Mouse (Mus musculus) limb, embryonic 14.5 days (tissue): ENCODE measurements around the gene Ak1. TPM values are rescaled to one million over a fixed set of nuclear protein-coding genes. Genes with fewer than 3 reads are reported as not detected.
A peak's percentile ranks its signal among the peaks of the same experiment; 100 is the strongest.

Experiments
- ATAC-seq: fragments of 200-750 bp; cut with Nextera tagmentation; 2 replicates; pipeline ENCODE4 v1.8.0; 2017; ENCODE audit warnings: low read depth, moderate number of reproducible peaks, moderate TSS enrichment; ENCODE audit not compliant: low FRiP score
- DNase-seq: peaks from one replicate; pipeline ENCODE4 v3.0.0-alpha.2; 2015; ENCODE audit warnings: low spot score
- H3K27ac ChIP-seq: fragments of 300-500 bp; sonication (generic); replicated peaks from 2 replicates; pipeline ENCODE4 v1.5.1; 2014; ENCODE audit warnings: low read depth, mild to moderate bottlenecking, low read length, moderate library complexity, mixed read lengths
- H3K27me3 ChIP-seq: fragments of 300-500 bp; sonication (generic); 2 replicates; pipeline ENCODE4 v1.6.1; 2014; ENCODE audit warnings: low read length, mixed read lengths; ENCODE audit not compliant: control insufficient read depth, insufficient read depth
- H3K36me3 ChIP-seq: fragments of 300-500 bp; sonication (generic); 2 replicates; pipeline ENCODE4 v1.6.1; 2014; ENCODE audit warnings: mild to moderate bottlenecking, low read length, moderate library complexity, mixed read lengths; ENCODE audit not compliant: control insufficient read depth, insufficient read depth
- H3K4me1 ChIP-seq: fragments of 300-500 bp; sonication (generic); 2 replicates; pipeline ENCODE4 v1.6.1; 2014; ENCODE audit warnings: antibody characterized with exemption, low read length, mixed read lengths; ENCODE audit not compliant: control insufficient read depth, insufficient read depth
- H3K4me2 ChIP-seq: fragments of 300-500 bp; sonication (generic); replicated peaks from 2 replicates; pipeline ENCODE4 v1.6.1; 2014; ENCODE audit warnings: low read depth, mild to moderate bottlenecking, low read length, moderate library complexity; ENCODE audit not compliant: severe bottlenecking
- H3K4me3 ChIP-seq: fragments of 300-500 bp; sonication (generic); replicated peaks from 2 replicates; pipeline ENCODE4 v1.5.1; 2014; ENCODE audit warnings: low read length
- H3K9ac ChIP-seq: fragments of 300-500 bp; sonication (generic); 2 replicates; pipeline ENCODE4 v1.6.1; 2014; ENCODE audit warnings: mild to moderate bottlenecking, low read depth, low read length, moderate library complexity; ENCODE audit not compliant: severe bottlenecking
- H3K9me3 ChIP-seq: fragments of 300-500 bp; sonication (generic); 2 replicates; pipeline ENCODE4 v1.6.1; 2016; ENCODE audit warnings: low read length; ENCODE audit not compliant: control insufficient read depth
- POLR2A ChIP-seq: fragments of 200-500 bp; IDR thresholded peaks from 2 replicates; pipeline ENCODE4 v1.8.0; 2012; ENCODE audit warnings: inconsistent platforms, mild to moderate bottlenecking, moderate library complexity, borderline replicate concordance; ENCODE audit not compliant: insufficient read depth, insufficient read length; ENCODE audit errors: extremely low read depth
- WGBS: fragments of 180-500 bp; shearing (Covaris S2); extraction: QIAGEN DNeasy Blood & Tissue Kit; methylation state at CpG from one replicate; pipeline ENCODE4 v1.1.7; 2014; 5-methylcytosine and 5-hydroxymethylcytosine counted together
- polyA plus RNA-seq, 2 experiments: library from polyadenylated mRNA; depleted of rRNA in 1 of 2; stranded (reverse) in 1 of 2; unstranded in 1 of 2; fragments of >200 nt; fragmentation: Nextera tagmentation in 1 of 2; extraction: Ambion mirVana in 1 of 2; gene quantifications; 2 replicates each; pipeline versions ENCODE4 v1.2.1 to v1.2.3; 2012 to 2014

The Ak1 gene
- polyA plus RNA-seq, 2 experiments, result 26.7 to 56.2 TPM

DNA sequence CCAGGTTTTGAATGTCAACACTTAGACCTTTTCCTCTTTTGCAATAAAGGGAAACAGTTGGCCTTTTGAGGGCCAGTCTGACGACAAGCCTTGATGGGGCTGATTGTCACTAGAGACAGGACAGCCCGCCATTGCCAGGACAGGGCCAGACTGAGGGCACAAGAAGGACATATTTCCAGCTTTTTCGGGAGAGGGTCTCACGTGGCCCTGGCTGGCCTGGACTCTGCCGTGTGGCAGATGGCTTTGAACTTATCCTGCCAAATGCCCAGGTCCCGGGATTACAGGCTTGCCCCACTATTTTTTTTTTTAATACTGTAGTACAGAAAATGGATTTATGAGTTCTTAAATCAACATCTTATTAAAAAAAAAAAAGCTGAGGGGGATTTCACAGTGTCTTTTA, 30.3 kb upstream of the Ak1 start:
- no peaks in the 10 kb centered on the region for H3K9me3 ChIP-seq
- no peak overlapping the region for H3K9ac ChIP-seq
- H3K27ac ChIP-seq, result no peak overlapping the region
- ATAC-seq (no peak), DNase-seq (no peak)
- no peak for TF ChIP-seq POLR2A
- no peak overlapping the region for H3K4me2 ChIP-seq
- peaks cover 25% of the 10 kb centered on the region for H3K36me3 ChIP-seq
- WGBS, result 49% methylated on average over 6 of the region's 6 CpGs
- no peak overlapping the region for H3K4me3 ChIP-seq
- H3K4me1 ChIP-seq, result peaks cover 20% of the 10 kb centered on the region
- H3K27me3 ChIP-seq, result no peaks in the 10 kb centered on the region

DNA sequence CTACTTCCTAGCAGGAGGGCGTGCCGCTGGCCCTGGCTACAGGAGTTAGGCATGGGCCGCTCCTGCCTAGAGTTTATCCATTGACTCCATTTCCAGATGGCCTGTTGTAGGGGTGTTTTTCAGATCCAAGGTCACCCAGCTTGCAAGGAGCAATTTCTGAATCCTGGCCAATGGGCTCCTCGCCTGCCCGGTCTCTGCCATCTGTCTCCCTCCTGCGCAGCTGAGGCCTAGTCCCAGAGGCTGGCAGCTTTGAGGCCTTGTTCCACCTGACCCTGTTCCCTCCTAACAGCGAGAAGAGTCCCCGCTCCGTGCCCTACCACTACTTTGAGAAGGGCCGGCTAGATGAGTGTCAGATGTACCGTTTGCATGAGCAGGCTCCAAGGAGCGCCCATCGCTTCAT, 24.8 kb upstream of the Ak1 start:
- Histone ChIP-seq H3K36me3 (peaks cover 35% of the 10 kb centered on the region), H3K4me3 (no peak overlapping the region), H3K27ac (no peak overlapping the region), H3K4me2 (no peak overlapping the region), H3K4me1 (peaks cover 9% of the 10 kb centered on the region; the same call in 1 of the 2 replicates), H3K9ac (no peak overlapping the region), H3K27me3 (no peaks in the 10 kb centered on the region), H3K9me3 (no peaks in the 10 kb centered on the region)
- DNase-seq (no peak), ATAC-seq (no peak)
- TF ChIP-seq POLR2A, result no peak
- 89% methylated on average over 13 of the region's 13 CpGs for WGBS

DNA sequence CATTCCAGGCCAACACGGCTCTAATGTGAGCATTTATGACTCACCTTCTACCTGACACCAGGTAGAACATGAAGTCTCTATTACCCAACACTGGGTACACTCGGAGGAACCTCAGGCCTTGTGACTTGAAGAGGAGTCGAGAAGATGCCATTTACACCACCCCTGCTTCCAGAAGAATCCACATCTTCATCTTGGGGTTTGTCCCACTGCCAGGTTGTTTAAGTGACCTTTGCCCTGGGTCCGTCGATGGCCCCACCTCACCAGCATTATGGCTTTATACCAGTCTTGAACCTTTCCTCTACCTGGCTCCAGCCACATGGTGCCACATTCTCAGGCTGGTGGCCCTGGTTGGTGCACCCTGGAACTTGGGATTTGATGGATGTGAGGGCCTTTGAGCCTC, 24.3 kb upstream of the Ak1 start:
- Histone ChIP-seq H3K9me3 (no peaks in the 10 kb centered on the region), H3K4me1 (peaks cover 11% of the 10 kb centered on the region; the same call in 1 of the 2 replicates), H3K36me3 (peaks cover 35% of the 10 kb centered on the region), H3K4me3 (no peak overlapping the region), H3K9ac (no peak overlapping the region), H3K27ac (no peak overlapping the region), H3K4me2 (no peak overlapping the region), H3K27me3 (no peaks in the 10 kb centered on the region)
- ATAC-seq (no peak), DNase-seq (no peak)
- TF ChIP-seq POLR2A, result no peak
- 85% methylated on average over 5 of the region's 5 CpGs for WGBS

DNA sequence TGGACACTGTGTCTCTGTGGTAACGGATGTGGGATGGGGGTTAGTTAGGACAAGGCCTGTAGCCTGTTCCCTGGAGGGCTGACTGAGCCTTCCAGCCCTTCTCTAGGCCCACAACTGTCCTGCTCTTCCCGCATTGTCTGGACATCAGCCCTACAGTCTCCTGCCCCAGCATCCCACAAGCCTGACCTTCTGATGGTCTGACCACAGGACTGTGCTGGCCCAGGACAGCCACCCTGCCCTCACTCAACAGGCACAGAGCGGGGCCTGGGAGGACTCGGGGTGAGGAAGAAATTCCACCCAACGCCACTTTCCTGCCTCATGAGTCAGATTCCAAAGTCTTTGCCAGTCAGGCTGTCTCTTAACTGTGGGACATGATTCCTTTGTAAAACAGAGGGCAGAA, 23.9 kb upstream of the Ak1 start:
- no peak for TF ChIP-seq POLR2A
- H3K4me2 ChIP-seq, result no peak overlapping the region
- DNase-seq, result no peak
- no peak overlapping the region for H3K9ac ChIP-seq
- H3K27ac ChIP-seq, result no peak overlapping the region
- H3K27me3 ChIP-seq, result no peaks in the 10 kb centered on the region
- H3K36me3 ChIP-seq, result peaks cover 33% of the 10 kb centered on the region
- ATAC-seq, result no peak
- peaks cover 11% of the 10 kb centered on the region; the same call in 1 of the 2 replicates for H3K4me1 ChIP-seq
- H3K9me3 ChIP-seq, result no peaks in the 10 kb centered on the region
- H3K4me3 ChIP-seq, result no peak overlapping the region
- WGBS, result 93% methylated on average over 5 of the region's 5 CpGs

DNA sequence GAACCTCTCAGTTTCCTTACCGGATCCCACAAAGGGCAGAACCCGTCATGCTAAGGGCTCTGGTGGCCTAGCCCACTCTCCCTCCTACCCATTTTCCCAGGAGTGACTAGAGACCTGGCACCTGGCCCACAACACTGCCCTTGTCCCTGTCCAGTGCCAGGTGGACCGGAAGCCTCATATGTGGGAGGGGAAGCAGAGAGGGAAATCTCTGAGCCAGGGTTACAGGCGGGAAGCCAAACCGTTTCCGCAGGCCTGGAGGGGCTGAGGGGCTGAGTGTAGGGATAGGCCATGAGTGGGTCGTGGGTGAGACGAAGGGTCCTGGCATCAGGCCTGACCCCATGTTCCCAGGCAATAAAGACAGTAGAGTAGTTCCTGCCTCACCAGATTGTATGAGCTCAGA, 23.1 kb upstream of the Ak1 start:
- H3K9me3 ChIP-seq, result no peaks in the 10 kb centered on the region
- H3K4me3 ChIP-seq, result no peak overlapping the region
- H3K4me2 ChIP-seq, result no peak overlapping the region
- no peak overlapping the region for H3K27ac ChIP-seq
- H3K9ac ChIP-seq, result no peak overlapping the region
- TF ChIP-seq POLR2A, result no peak
- ATAC-seq (no peak), DNase-seq (no peak)
- H3K36me3 ChIP-seq, result peaks cover 32% of the 10 kb centered on the region
- no peaks in the 10 kb centered on the region for H3K27me3 ChIP-seq
- peaks cover 11% of the 10 kb centered on the region; the same call in 1 of the 2 replicates for H3K4me1 ChIP-seq
- WGBS, result 83% methylated on average over 8 of the region's 8 CpGs

DNA sequence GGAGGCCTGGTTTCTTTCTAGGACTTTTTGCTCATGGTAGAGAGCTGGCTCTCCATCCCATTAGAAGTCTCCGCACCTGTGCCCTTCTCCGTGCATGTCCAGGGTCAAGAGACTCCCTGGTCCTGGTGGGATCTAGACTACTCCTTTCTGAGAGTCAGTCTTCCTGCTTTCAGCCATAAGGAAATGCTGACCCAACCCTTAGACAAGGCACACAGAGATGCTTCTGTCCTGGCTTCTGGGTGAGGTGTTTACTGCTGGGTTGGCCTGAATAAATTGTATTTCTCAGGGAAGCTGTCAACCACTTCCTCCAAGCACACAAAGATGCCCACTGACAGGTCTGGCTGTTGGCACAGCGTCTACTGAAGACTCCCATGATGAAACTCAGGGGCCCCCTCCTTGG, 22.1 kb upstream of the Ak1 start, which contains the start of gene St6galnac6:
Gene St6galnac6 (plus strand): TSS at position 301 of the 400 bp plus-strand sequence.
- ATAC-seq (no peak), DNase-seq (no peak)
- no peaks in the 10 kb centered on the region for H3K9me3 ChIP-seq
- H3K4me3 ChIP-seq, result no peak within 1 kb of the TSS
- H3K27me3 ChIP-seq, result no peaks in the 10 kb centered on the region
- H3K4me1 ChIP-seq, result peaks cover 11% of the 10 kb centered on the region; the same call in 1 of the 2 replicates
- no peak within 1 kb of the TSS for H3K4me2 ChIP-seq
- peaks cover 25% of the 10 kb centered on the region for H3K36me3 ChIP-seq
- H3K9ac ChIP-seq, result peak within 1 kb of the TSS; percentile 1; the same call in 1 of the 2 replicates
- 90% methylated on average over 3 of the region's 3 CpGs for WGBS
- H3K27ac ChIP-seq, result no peak within 1 kb of the TSS
- TF ChIP-seq POLR2A, result no peak
